Mouse (Mus musculus): Measurements from ENCODE around the gene Kifc1. TPM values are rescaled to one million over a fixed set of nuclear protein-coding genes. Genes with fewer than 3 reads are reported as not detected.

The Kifc1 gene
- total and polyA plus RNA-seq, 3 experiments = 16.0 to 41.2 (median 23.0) TPM

GRCm38 (mm10) chr17:33829561-33829960, 60.9 kb downstream of the Kifc1 start:
- TF ChIP-seq JUN (IDR thresholded peaks at IDR 0.05; ENCODE audit: insufficient read depth, low read depth, low read length) = no peak
- no peak for TF ChIP-seq TCF12 (IDR thresholded peaks at IDR 0.05; ENCODE audit: low read depth, low read length)
- no peak for TF ChIP-seq EP300 (IDR thresholded peaks at IDR 0.05; ENCODE audit: low read length)
- no peak for TF ChIP-seq MYC (IDR thresholded peaks at IDR 0.05; ENCODE audit: low read depth, low read length)
- TF ChIP-seq CTCF (conservative IDR thresholded peaks at IDR 0.05 in 1 of 2, IDR thresholded peaks at IDR 0.05 in 1 of 2; ENCODE audit: low read depth in 2 of 2, low read length in 2 of 2) = no peak
- no peak for TF ChIP-seq CHD2 (IDR thresholded peaks at IDR 0.05; ENCODE audit: low read length)
- no peak for TF ChIP-seq ZMIZ1 (IDR thresholded peaks at IDR 0.05; ENCODE audit: low read depth, low read length)
- TF ChIP-seq POLR2A (IDR thresholded peaks at IDR 0.05; ENCODE audit: low read depth, low read length) = no peak
- no peak for TF ChIP-seq UBTF (IDR thresholded peaks at IDR 0.05; ENCODE audit: low read depth, low read length)
- no peak for TF ChIP-seq JUND (conservative IDR thresholded peaks at IDR 0.05; ENCODE audit: low read depth, low read length)
- no peak for TF ChIP-seq HCFC1 (IDR thresholded peaks at IDR 0.05; ENCODE audit: low read depth, low read length)
- no peak for TF ChIP-seq E2F4 (IDR thresholded peaks at IDR 0.05; ENCODE audit: insufficient replicate concordance, low read depth, low read length)
- no peak for TF ChIP-seq ELF1 (IDR thresholded peaks at IDR 0.05; ENCODE audit: low read depth, low read length)
- TF ChIP-seq KAT2A (IDR thresholded peaks at IDR 0.05; ENCODE audit: insufficient replicate concordance, low read length) = no peak
- no peak for TF ChIP-seq IRF4 (IDR thresholded peaks at IDR 0.05; ENCODE audit: low read depth, low read length)
- no peak for TF ChIP-seq MEF2A (IDR thresholded peaks at IDR 0.05; ENCODE audit: borderline replicate concordance, low read depth, low read length)
- TF ChIP-seq ZNF384 (IDR thresholded peaks at IDR 0.05; ENCODE audit: low read depth, low read length) = no peak
- no peak for TF ChIP-seq BHLHE40 (IDR thresholded peaks at IDR 0.05; ENCODE audit: low read depth, low read length)
- TF ChIP-seq CHD1 (IDR thresholded peaks at IDR 0.05; ENCODE audit: low read depth, low read length) = no peak
- no peak for DNase-seq (ENCODE audit: extremely low read depth)
- Histone ChIP-seq H3K27ac (ENCODE audit: insufficient read depth, low read depth) (no peak overlapping the region), H3K79me2 (replicated peaks; ENCODE audit: control insufficient read depth, extremely low read depth, insufficient read depth, poor library complexity, severe bottlenecking) (peaks cover 21% of the 10 kb centered on the region), H3K4me1 (ENCODE audit: control insufficient read depth in 1 of 2, insufficient read depth in 2 of 2) (peaks cover 2 to 25% of the 10 kb centered on the region in 2 experiments; a peak in 3 of 4 replicates), H3K9ac (ENCODE audit: insufficient read depth, low read depth) (no peak overlapping the region), H3K36me3 (replicated peaks in 1 of 2; ENCODE audit: control insufficient read depth in 1 of 2, insufficient read depth in 1 of 2, low read length in 1 of 2) (peaks cover 37 to 75% of the 10 kb centered on the region in 2 experiments), H3K4me3 (replicated peaks in 1 of 3; ENCODE audit: low read depth in 2 of 3, low read length in 2 of 3, poor library complexity in 1 of 3) (no peak overlapping the region), H3K27me3 (replicated peaks) (no peaks in the 10 kb centered on the region), H3K4me2 (ENCODE audit: insufficient read depth, low read depth, poor library complexity, severe bottlenecking) (no peak overlapping the region), H3K9me3 (replicated peaks; ENCODE audit: low read length) (no peaks in the 10 kb centered on the region)
- dilution Hi-C loops (cut with MboI; ENCODE audit: extremely low pct_ligation_motif_present, extremely low pct_unique_long_range_greater_than_20kb, low sequenced_read_pairs) (no loop called here), in situ Hi-C loops (cut with MboI; ENCODE audit: low pct_ligation_motif_present, low pct_unique_long_range_greater_than_20kb, low sequenced_read_pairs) (no loop called here)

GRCm38 (mm10) chr17:33828892-33829291, 61.6 kb downstream of the Kifc1 start:
- H3K27ac ChIP-seq (ENCODE audit: insufficient read depth, low read depth) = no peak overlapping the region
- no peak overlapping the region for H3K4me2 ChIP-seq (ENCODE audit: insufficient read depth, low read depth, poor library complexity, severe bottlenecking)
- dilution Hi-C loops (cut with MboI; ENCODE audit: extremely low pct_ligation_motif_present, extremely low pct_unique_long_range_greater_than_20kb, low sequenced_read_pairs) (no loop called here), in situ Hi-C loops (cut with MboI; ENCODE audit: low pct_ligation_motif_present, low pct_unique_long_range_greater_than_20kb, low sequenced_read_pairs) (no loop called here)
- no peaks in the 10 kb centered on the region for H3K27me3 ChIP-seq (replicated peaks)
- H3K9ac ChIP-seq (ENCODE audit: insufficient read depth, low read depth) = no peak overlapping the region
- H3K79me2 ChIP-seq (replicated peaks; ENCODE audit: control insufficient read depth, extremely low read depth, insufficient read depth, poor library complexity, severe bottlenecking) = peaks cover 24% of the 10 kb centered on the region
- no peak overlapping the region for H3K4me3 ChIP-seq (replicated peaks in 1 of 3; ENCODE audit: low read depth in 2 of 3, low read length in 2 of 3, poor library complexity in 1 of 3)
- DNase-seq (ENCODE audit: extremely low read depth) = no peak
- H3K9me3 ChIP-seq (replicated peaks; ENCODE audit: low read length) = no peaks in the 10 kb centered on the region
- peaks cover 31 to 69% of the 10 kb centered on the region in 2 experiments for H3K36me3 ChIP-seq (replicated peaks in 1 of 2; ENCODE audit: control insufficient read depth in 1 of 2, insufficient read depth in 1 of 2, low read length in 1 of 2)
- no peak for TF ChIP-seq HCFC1 (IDR thresholded peaks at IDR 0.05; ENCODE audit: low read depth, low read length)
- TF ChIP-seq TCF12 (IDR thresholded peaks at IDR 0.05; ENCODE audit: low read depth, low read length) = no peak
- TF ChIP-seq KAT2A (IDR thresholded peaks at IDR 0.05; ENCODE audit: insufficient replicate concordance, low read length) = no peak
- TF ChIP-seq SIN3A (IDR thresholded peaks at IDR 0.05; ENCODE audit: low read length) = no peak
- no peak for TF ChIP-seq POLR2A (IDR thresholded peaks at IDR 0.05; ENCODE audit: low read depth, low read length)
- TF ChIP-seq PAX5 (IDR thresholded peaks at IDR 0.05; ENCODE audit: low read length) = no peak
- no peak for TF ChIP-seq GABPA (IDR thresholded peaks at IDR 0.05; ENCODE audit: insufficient replicate concordance, low read depth, low read length)
- no peak for TF ChIP-seq RAD21 (IDR thresholded peaks at IDR 0.05; ENCODE audit: low read depth, low read length)
- H3K4me1 ChIP-seq (ENCODE audit: control insufficient read depth in 1 of 2, insufficient read depth in 2 of 2) = peaks cover 2 to 20% of the 10 kb centered on the region in 2 experiments; a peak in 3 of 4 replicates
